8 mouse cellular contexts compared by ENCODE assay signal in genomic region chr8:75083846-75084245, GRCm38 (mm10). TPM values are rescaled to one million over a fixed set of nuclear protein-coding genes. Genes with fewer than 3 reads are reported as not detected.
DNase-seq lines count a peak whose midpoint lies in the region; ATAC-seq lines count a peak whose summit lies in the region.

No protein-coding gene starts in this region.

- H3K9me3 ChIP-seq in hindbrain, embryonic 12.5 days (replicated peaks) = no peaks in the 10 kb centered on the region

- peak; percentile 95 for DNase-seq in Muller cell, postnatal 12 days (ENCODE audit: inconsistent ontology term)
- DNase-seq in cerebellum, postnatal 10 days = peak; percentile 90 to 95
- DNase-seq in frontal cortex, postnatal 10 days (ENCODE audit: low spot score in 2 of 2) = peak; percentile 79 to 80
- peak; percentile 76 to 84 for DNase-seq in layer of hippocampus, postnatal 14 days (ENCODE audit: low spot score in 2 of 2)
- DNase-seq in lung, postnatal 14 days = peak; percentile 93
- peak; percentile 75 for DNase-seq in retina, adult 2 months (ENCODE audit: low read depth, low spot score)
- peak; percentile 39 to 70 for DNase-seq in thymus, postnatal 36 days

- peak overlapping the region; percentile 43 for H3K4me2 ChIP-seq in hindbrain, embryonic 12.5 days (replicated peaks)

- H3K4me3 ChIP-seq in hindbrain, embryonic 12.5 days = peak overlapping the region; percentile 12; the same call in 1 of the 2 replicates

- no peaks in the 10 kb centered on the region for H3K27me3 ChIP-seq in hindbrain, embryonic 12.5 days

- H3K36me3 ChIP-seq in hindbrain, embryonic 12.5 days = no peaks in the 10 kb centered on the region

- no peak overlapping the region for H3K27ac ChIP-seq in hindbrain, embryonic 12.5 days

- 0 out of 2 replicates have a peak, but pooled peaks cover 5% of the 10 kb centered on the region for H3K4me1 ChIP-seq in hindbrain, embryonic 12.5 days

- H3K9ac ChIP-seq in hindbrain, embryonic 12.5 days = no peak overlapping the region

- ATAC-seq in hindbrain, embryonic 12.5 days (ENCODE audit: low FRiP score) = peak; percentile 89

- WGBS in hindbrain, embryonic 12.5 days = 7% methylated on average over 17 of the region's 17 CpGs

RNA-seq across cellular contexts. Expression of gene Hmox1, which starts 9.6 kb away (rescaled TPM):
- 18.7 and 19.6 TPM in 2 replicates for polyA plus RNA-seq in hindbrain, embryonic 12.5 days (2016; fragmentation: Nextera tagmentation; extraction: Ambion mirVana)
- 1 to 10 TPM; 5.0 to 6.0 TPM for total RNA-seq in layer of hippocampus, postnatal 14 days (2021)

RNA-seq across cellular contexts. Expression of gene Mcm5, which starts 25.5 kb away (rescaled TPM):
- polyA plus RNA-seq in hindbrain, embryonic 12.5 days (2016; fragmentation: Nextera tagmentation; extraction: Ambion mirVana) = 98.7 and 105 TPM in 2 replicates
- 1 to 10 TPM; 7.2 to 7.6 TPM for total RNA-seq in layer of hippocampus, postnatal 14 days (2021)

RNA-seq across cellular contexts. Expression of gene Tom1, which starts 50.3 kb away (rescaled TPM):
- polyA plus RNA-seq in hindbrain, embryonic 12.5 days (2016; fragmentation: Nextera tagmentation; extraction: Ambion mirVana) = 28.1 and 28.8 TPM in 2 replicates
- total RNA-seq in layer of hippocampus, postnatal 14 days (2021) = 10 to 100 TPM; 33.3 to 35.6 TPM
